Mouse (Mus musculus): ENCODE results near the gene Kazald1. TPM values are rescaled to one million over a fixed set of nuclear protein-coding genes. Genes with fewer than 3 reads are reported as not detected.

Kazald1 gene
- total and polyA plus RNA-seq, 3 experiments, result 0.27 to 1.2 (median 0.44) TPM

GRCm38 (mm10) chr19:45065226-45065625, 9.8 kb upstream of the Kazald1 start:
- Histone ChIP-seq H3K9me3 (replicated peaks; ENCODE audit: low read length) (no peaks in the 10 kb centered on the region), H3K4me1 (ENCODE audit: control insufficient read depth in 1 of 2, insufficient read depth in 2 of 2) (peaks cover 0 to 5% of the 10 kb centered on the region in 2 experiments; a peak in 2 of 4 replicates), H3K27me3 (replicated peaks) (peaks cover 4% of the 10 kb centered on the region), H3K4me2 (ENCODE audit: insufficient read depth, low read depth, poor library complexity, severe bottlenecking) (no peak overlapping the region), H3K4me3 (replicated peaks in 1 of 3; ENCODE audit: low read depth in 2 of 3, low read length in 2 of 3, poor library complexity in 1 of 3) (no peak overlapping the region), H3K79me2 (replicated peaks; ENCODE audit: control insufficient read depth, extremely low read depth, insufficient read depth, poor library complexity, severe bottlenecking) (no peaks in the 10 kb centered on the region), H3K27ac (ENCODE audit: insufficient read depth, low read depth) (no peak overlapping the region), H3K9ac (ENCODE audit: insufficient read depth, low read depth) (no peak overlapping the region), H3K36me3 (replicated peaks in 1 of 2; ENCODE audit: control insufficient read depth in 1 of 2, insufficient read depth in 1 of 2, low read length in 1 of 2) (peaks cover 0 to 2% of the 10 kb centered on the region in 2 experiments)
- in situ Hi-C loops (cut with MboI; ENCODE audit: low pct_ligation_motif_present, low pct_unique_long_range_greater_than_20kb, low sequenced_read_pairs), result no loop called here
- dilution Hi-C loops (cut with MboI; ENCODE audit: extremely low pct_ligation_motif_present, extremely low pct_unique_long_range_greater_than_20kb, low sequenced_read_pairs), result no loop called here
- no peak for DNase-seq (ENCODE audit: extremely low read depth)
- no peak for TF ChIP-seq SMC3 (IDR thresholded peaks at IDR 0.05; ENCODE audit: low read depth, low read length)
- no peak for TF ChIP-seq CTCF (conservative IDR thresholded peaks at IDR 0.05 in 1 of 2, IDR thresholded peaks at IDR 0.05 in 1 of 2; ENCODE audit: low read depth in 2 of 2, low read length in 2 of 2)
- TF ChIP-seq MYC (IDR thresholded peaks at IDR 0.05; ENCODE audit: low read depth, low read length), result no peak
- TF ChIP-seq ZNF384 (IDR thresholded peaks at IDR 0.05; ENCODE audit: low read depth, low read length), result no peak
- TF ChIP-seq TBP (conservative IDR thresholded peaks at IDR 0.05; ENCODE audit: low read depth, low read length), result no peak
- TF ChIP-seq BHLHE40 (IDR thresholded peaks at IDR 0.05; ENCODE audit: low read depth, low read length), result no peak
- TF ChIP-seq MAZ (IDR thresholded peaks at IDR 0.05; ENCODE audit: low read depth, low read length), result no peak
- no peak for TF ChIP-seq MAFK (IDR thresholded peaks at IDR 0.05; ENCODE audit: insufficient replicate concordance, low read length)
- TF ChIP-seq ELF1 (IDR thresholded peaks at IDR 0.05; ENCODE audit: low read depth, low read length), result no peak

DNA sequence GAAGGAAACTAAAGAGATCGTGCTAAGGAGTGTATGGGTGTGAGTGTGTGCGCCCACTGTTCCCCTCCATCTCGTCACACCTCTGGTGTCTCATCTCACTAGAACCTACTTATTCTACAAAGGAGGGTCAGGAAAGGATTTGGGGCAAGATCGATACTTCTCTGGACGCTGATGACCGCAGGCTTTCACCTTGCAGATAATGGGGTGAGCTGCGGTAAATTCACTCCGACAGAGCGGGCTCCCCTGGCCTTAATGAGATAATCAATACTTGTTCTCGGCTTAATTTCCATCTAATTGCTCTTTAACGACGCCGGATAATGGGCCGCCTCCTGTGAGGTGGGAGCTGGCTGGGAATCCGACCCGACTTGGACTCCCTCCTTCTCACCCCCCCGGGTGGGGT, 7.9 kb upstream of the Kazald1 start:
- dilution Hi-C loops (cut with MboI; ENCODE audit: extremely low pct_ligation_motif_present, extremely low pct_unique_long_range_greater_than_20kb, low sequenced_read_pairs), result no loop called here

More for the DNA sequence above, 7.9 kb upstream of the Kazald1 start:
- H3K9me3 ChIP-seq (replicated peaks; ENCODE audit: low read length), result no peaks in the 10 kb centered on the region
- no peak overlapping the region for H3K9ac ChIP-seq (ENCODE audit: insufficient read depth, low read depth)
- H3K4me1 ChIP-seq (ENCODE audit: control insufficient read depth in 1 of 2, insufficient read depth in 2 of 2), result peaks cover 0 to 5% of the 10 kb centered on the region in 2 experiments; a peak in 2 of 4 replicates
- H3K79me2 ChIP-seq (replicated peaks; ENCODE audit: control insufficient read depth, extremely low read depth, insufficient read depth, poor library complexity, severe bottlenecking), result no peaks in the 10 kb centered on the region
- no peak overlapping the region for H3K4me2 ChIP-seq (ENCODE audit: insufficient read depth, low read depth, poor library complexity, severe bottlenecking)
- no peaks in the 10 kb centered on the region for H3K36me3 ChIP-seq (replicated peaks in 1 of 2; ENCODE audit: control insufficient read depth in 1 of 2, insufficient read depth in 1 of 2, low read length in 1 of 2)
- H3K27ac ChIP-seq (ENCODE audit: insufficient read depth, low read depth), result no peak overlapping the region
- no peak overlapping the region for H3K4me3 ChIP-seq (replicated peaks in 1 of 3; ENCODE audit: low read depth in 2 of 3, low read length in 2 of 3, poor library complexity in 1 of 3)
- in situ Hi-C loops (cut with MboI; ENCODE audit: low pct_ligation_motif_present, low pct_unique_long_range_greater_than_20kb, low sequenced_read_pairs), result no loop called here
- no peak for DNase-seq (ENCODE audit: extremely low read depth)
- TF ChIP-seq RAD21 (IDR thresholded peaks at IDR 0.05; ENCODE audit: low read depth, low read length), result no peak
- no peak for TF ChIP-seq PAX5 (IDR thresholded peaks at IDR 0.05; ENCODE audit: low read length)
- TF ChIP-seq CHD2 (IDR thresholded peaks at IDR 0.05; ENCODE audit: low read length), result no peak
- TF ChIP-seq ETS1 (conservative IDR thresholded peaks at IDR 0.05; ENCODE audit: low read depth, low read length), result no peak
- TF ChIP-seq USF1 (IDR thresholded peaks at IDR 0.05; ENCODE audit: low read depth, low read length), result no peak
- TF ChIP-seq KAT2A (IDR thresholded peaks at IDR 0.05; ENCODE audit: insufficient replicate concordance, low read length), result no peak
- no peak for TF ChIP-seq IRF4 (IDR thresholded peaks at IDR 0.05; ENCODE audit: low read depth, low read length)
- no peak for TF ChIP-seq MAFK (IDR thresholded peaks at IDR 0.05; ENCODE audit: insufficient replicate concordance, low read length)
- no peak for TF ChIP-seq E2F4 (IDR thresholded peaks at IDR 0.05; ENCODE audit: insufficient replicate concordance, low read depth, low read length)
- no peak for TF ChIP-seq MAZ (IDR thresholded peaks at IDR 0.05; ENCODE audit: low read depth, low read length)
- TF ChIP-seq BHLHE40 (IDR thresholded peaks at IDR 0.05; ENCODE audit: low read depth, low read length), result no peak
- no peak for TF ChIP-seq GABPA (IDR thresholded peaks at IDR 0.05; ENCODE audit: insufficient replicate concordance, low read depth, low read length)
- H3K27me3 ChIP-seq (replicated peaks), result peaks cover 4% of the 10 kb centered on the region

Data from CH12.LX (cell line).